1 mouse cellular context compared by ENCODE assay signal in genomic region chr3:90255194-90255565, GRCm38 (mm10).
TF ChIP-seq lines count a peak whose summit lies in the region.

No protein-coding gene starts in this region.

TF ChIP-seq in MEL, 35 proteins besides CTCF, POLR2A, EP300 and RAD21:
- no peak for TF ChIP-seq GABPA (IDR thresholded peaks at IDR 0.05; ENCODE audit: low read depth, low read length)
- TF ChIP-seq ZKSCAN1 (IDR thresholded peaks at IDR 0.05; ENCODE audit: low read depth, low read length) = no peak
- no peak for TF ChIP-seq MXI1 (IDR thresholded peaks at IDR 0.05; ENCODE audit: low read depth, low read length)
- no peak for TF ChIP-seq MAX (IDR thresholded peaks at IDR 0.05; ENCODE audit: low read length)
- no peak for TF ChIP-seq CHD1 (IDR thresholded peaks at IDR 0.05; ENCODE audit: low read depth, low read length)
- no peak for TF ChIP-seq UBTF (IDR thresholded peaks at IDR 0.05; ENCODE audit: borderline replicate concordance, insufficient read depth, low read depth, low read length)
- no peak for TF ChIP-seq MYC (IDR thresholded peaks at IDR 0.05; ENCODE audit: low read depth, low read length)
- TF ChIP-seq TBP (IDR thresholded peaks at IDR 0.05; ENCODE audit: low read depth, low read length) = no peak
